Mouse (Mus musculus) small intestine, adult 2 months (tissue): Measurements from ENCODE around the gene Efcab5.

Source experiments
- CTCF ChIP-seq: fragments of 200-500 bp; IDR thresholded peaks from 2 replicates; pipeline ENCODE4 v1.5.1; 2012; ENCODE audit warnings: low read depth, mild to moderate bottlenecking, control low read depth, inconsistent platforms, low read length, moderate library complexity, mixed read lengths; ENCODE audit not compliant: insufficient replicate concordance, insufficient read length; ENCODE audit errors: extremely low read depth
- POLR2A ChIP-seq: fragments of 200-500 bp; IDR thresholded peaks from 2 replicates; pipeline ENCODE4 v1.6.1; 2012; ENCODE audit warnings: low read depth, mild to moderate bottlenecking, control low read depth, inconsistent platforms, low read length, moderate library complexity

DNA sequence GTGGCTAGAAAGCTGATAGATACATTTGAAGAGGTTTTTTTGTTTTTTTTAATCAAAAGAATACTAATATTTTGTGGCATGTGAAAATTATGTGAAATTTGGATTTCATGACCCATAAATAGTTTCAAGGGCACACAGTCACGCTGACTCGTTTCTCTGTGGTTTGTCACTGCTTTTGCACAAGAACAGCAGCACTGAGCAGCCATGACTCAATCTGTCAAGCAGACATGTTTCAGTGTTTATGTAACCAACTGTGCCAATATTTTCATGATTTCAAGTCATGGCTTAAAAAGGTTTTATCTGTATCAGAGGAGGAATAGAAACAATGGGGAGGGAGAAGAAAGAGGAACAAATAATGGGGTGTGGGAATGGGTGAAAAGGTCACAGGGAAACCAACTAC is 3.8 kb downstream of the Efcab5 start:
- TF ChIP-seq CTCF (no peak), POLR2A (no peak)
